Mouse (Mus musculus) heart, postnatal 0 days (tissue): ENCODE results near the gene Hmmr. TPM values are rescaled to one million over a fixed set of nuclear protein-coding genes. Genes with fewer than 3 reads are reported as not detected.
A peak's percentile ranks its signal among the peaks of the same experiment; 100 is the strongest.

ENCODE experiments used
- ATAC-seq: fragments of 200-750 bp; cut with Nextera tagmentation; 2 replicates; pipeline ENCODE4 v1.8.0; 2017; ENCODE audit warnings: low read depth, moderate number of reproducible peaks, moderate library complexity; ENCODE audit not compliant: insufficient read depth
- DNase-seq: peaks from one replicate; pipeline ENCODE4 v3.0.0-alpha.2; 2016; ENCODE audit warnings: low spot score
- H3K27ac ChIP-seq: fragments of 300-500 bp; sonication (generic); 2 replicates; pipeline ENCODE4 v1.5.1; 2014; ENCODE audit warnings: low read depth, mild to moderate bottlenecking
- H3K27me3 ChIP-seq: fragments of 300-500 bp; sonication (generic); 2 replicates; pipeline ENCODE4 v1.6.1; 2014; ENCODE audit warnings: low read length, mixed read lengths; ENCODE audit not compliant: control insufficient read depth, insufficient read depth
- H3K36me3 ChIP-seq: fragments of 300-500 bp; sonication (generic); replicated peaks from 2 replicates; pipeline ENCODE4 v1.6.1; 2014; ENCODE audit warnings: low read length, mixed read lengths; ENCODE audit not compliant: control insufficient read depth, insufficient read depth
- H3K4me1 ChIP-seq: fragments of 300-500 bp; sonication (generic); 2 replicates; pipeline ENCODE4 v1.6.1; 2014; ENCODE audit warnings: antibody characterized with exemption; ENCODE audit not compliant: control insufficient read depth, insufficient read depth
- H3K4me2 ChIP-seq: fragments of 300-500 bp; sonication (generic); 2 replicates; pipeline ENCODE4 v1.6.1; 2014; ENCODE audit warnings: low read depth, mild to moderate bottlenecking, low read length, moderate library complexity
- H3K4me3 ChIP-seq: fragments of 300-500 bp; sonication (generic); 2 replicates; pipeline ENCODE4 v1.5.1; 2014; ENCODE audit warnings: low read depth, low read length
- H3K9ac ChIP-seq: fragments of 300-500 bp; sonication (generic); replicated peaks from 2 replicates; pipeline ENCODE4 v1.6.1; 2014; ENCODE audit warnings: low read depth, low read length, mixed read lengths
- H3K9me3 ChIP-seq: fragments of 300-500 bp; sonication (generic); replicated peaks from 2 replicates; pipeline ENCODE4 v1.6.1; 2016; ENCODE audit warnings: low read length; ENCODE audit not compliant: control insufficient read depth
- CTCF ChIP-seq: IDR thresholded peaks from 2 replicates; pipeline ENCODE4 v1.5.1; 2016; ENCODE audit warnings: antibody characterized with exemption, control low read depth, low read depth
- EP300 ChIP-seq: IDR thresholded peaks from 2 replicates; pipeline ENCODE4 v1.6.1; 2016; ENCODE audit warnings: antibody characterized with exemption, low read depth
- WGBS: fragments of 180-500 bp; shearing (Covaris S2); extraction: QIAGEN DNeasy Blood & Tissue Kit; methylation state at CpG from one replicate; pipeline ENCODE4 v1.1.7; 2014; 5-methylcytosine and 5-hydroxymethylcytosine counted together
- polyA plus RNA-seq: library from polyadenylated mRNA; unstranded; fragments of >200 nt; fragmentation: Nextera tagmentation; extraction: Ambion mirVana; gene quantifications from 2 replicates; pipeline ENCODE4 v1.2.1, GENCODE M21; 2015
- total RNA-seq: library from RNA; depleted of rRNA; stranded (reverse); fragments of >200 nt; gene quantifications from 2 replicates; pipeline ENCODE4 v1.2.3, GENCODE M21; 2014; ENCODE audit warnings: low replicate concordance; rRNA removed

The Hmmr gene
- total RNA-seq (29.0 and 56.5 TPM in 2 replicates), polyA plus RNA-seq (18.0 and 18.1 TPM in 2 replicates)

DNA sequence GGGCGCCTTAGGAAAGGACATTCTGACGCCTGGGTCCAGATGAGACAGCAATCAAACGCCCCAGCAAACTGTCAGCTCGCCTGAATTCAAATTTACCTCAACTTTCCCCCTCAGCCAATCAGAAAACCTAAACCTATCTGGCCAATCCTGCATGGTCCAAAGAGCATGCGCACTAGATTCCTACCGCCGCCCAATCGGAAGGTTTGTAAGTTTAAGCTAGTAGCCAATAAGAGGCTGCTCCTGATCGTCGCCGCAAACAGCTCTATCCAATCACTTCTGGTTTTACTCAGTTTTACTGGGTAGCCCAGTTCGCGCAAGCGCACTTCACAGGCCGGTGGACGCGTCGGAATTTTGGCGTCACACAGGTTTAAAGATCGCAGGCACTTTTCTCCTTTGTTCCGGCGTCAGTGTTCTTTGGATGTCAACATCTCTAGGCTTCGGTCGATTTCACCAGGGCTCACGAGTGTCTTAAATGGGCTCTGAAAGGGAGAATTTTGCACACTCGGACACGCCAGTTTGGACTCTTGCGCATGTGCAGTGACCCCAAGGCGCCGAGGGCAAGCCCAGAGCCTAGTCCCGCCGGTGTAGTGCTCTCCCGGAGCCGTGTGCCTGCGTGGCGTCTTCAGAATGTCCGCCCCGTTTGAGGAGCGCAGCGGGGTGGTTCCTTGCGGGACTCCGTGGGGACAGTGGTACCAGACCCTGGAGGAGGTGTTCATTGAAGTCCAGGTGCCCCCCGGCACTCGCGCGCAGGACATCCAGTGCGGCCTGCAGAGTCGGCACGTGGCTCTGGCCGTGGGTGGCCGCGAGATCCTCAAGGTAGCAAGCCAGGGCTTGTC, at the start of gene Hmmr, which contains the start of gene Nudcd2:
Gene Hmmr (minus strand): TSS at position 84 of the 836 bp plus-strand sequence.
Gene Nudcd2 (plus strand): TSS at position 329 of the 836 bp plus-strand sequence.
- peak within 1 kb of the TSS; percentile 91 for H3K4me2 ChIP-seq
- under 1% methylated on average over 52 of the region's 52 CpGs for WGBS
- no peak; the same call in 1 of the 2 replicates for TF ChIP-seq EP300
- no peak for TF ChIP-seq CTCF
- H3K4me3 ChIP-seq: peak within 1 kb of the TSS; percentile 83
- peak within 1 kb of the TSS; percentile 81 for H3K27ac ChIP-seq
- peaks cover 20% of the 10 kb centered on the region for H3K4me1 ChIP-seq
- peaks cover 29% of the 10 kb centered on the region for H3K36me3 ChIP-seq
- DNase-seq: peak; percentile 99
- H3K9me3 ChIP-seq: no peaks in the 10 kb centered on the region
- no peaks in the 10 kb centered on the region for H3K27me3 ChIP-seq
- peak; percentile 100 for ATAC-seq
- H3K9ac ChIP-seq: peak within 1 kb of the TSS; percentile 85

DNA sequence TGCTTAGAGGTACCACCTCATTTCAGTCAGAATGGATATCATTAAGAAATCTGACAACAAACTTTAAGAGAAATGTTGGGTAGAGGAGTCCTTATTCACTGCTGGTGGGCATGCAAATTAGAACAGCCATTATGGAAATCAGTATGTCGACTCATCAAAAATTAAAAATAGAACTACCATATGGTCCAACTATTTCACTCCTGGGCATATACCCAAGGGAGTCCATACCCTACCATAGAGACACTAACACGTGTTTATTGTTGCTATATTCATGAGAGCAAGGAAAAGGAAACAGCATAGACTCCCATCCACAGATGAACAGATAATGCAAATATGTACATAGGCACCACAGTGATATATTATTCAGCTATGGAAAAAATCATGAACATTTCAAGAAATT, 48.6 kb upstream of the Hmmr start:
- H3K36me3 ChIP-seq: no peaks in the 10 kb centered on the region
- 49% methylated on average over 2 of the region's 2 CpGs for WGBS
- H3K27ac ChIP-seq: no peak overlapping the region
- no peak overlapping the region for H3K9ac ChIP-seq
- DNase-seq (no peak), ATAC-seq (no peak)
- no peaks in the 10 kb centered on the region for H3K27me3 ChIP-seq
- H3K4me3 ChIP-seq: no peak overlapping the region
- no peak overlapping the region for H3K4me2 ChIP-seq
- H3K9me3 ChIP-seq: no peaks in the 10 kb centered on the region
- no peaks in the 10 kb centered on the region for H3K4me1 ChIP-seq
- TF ChIP-seq CTCF (no peak), EP300 (no peak)

DNA sequence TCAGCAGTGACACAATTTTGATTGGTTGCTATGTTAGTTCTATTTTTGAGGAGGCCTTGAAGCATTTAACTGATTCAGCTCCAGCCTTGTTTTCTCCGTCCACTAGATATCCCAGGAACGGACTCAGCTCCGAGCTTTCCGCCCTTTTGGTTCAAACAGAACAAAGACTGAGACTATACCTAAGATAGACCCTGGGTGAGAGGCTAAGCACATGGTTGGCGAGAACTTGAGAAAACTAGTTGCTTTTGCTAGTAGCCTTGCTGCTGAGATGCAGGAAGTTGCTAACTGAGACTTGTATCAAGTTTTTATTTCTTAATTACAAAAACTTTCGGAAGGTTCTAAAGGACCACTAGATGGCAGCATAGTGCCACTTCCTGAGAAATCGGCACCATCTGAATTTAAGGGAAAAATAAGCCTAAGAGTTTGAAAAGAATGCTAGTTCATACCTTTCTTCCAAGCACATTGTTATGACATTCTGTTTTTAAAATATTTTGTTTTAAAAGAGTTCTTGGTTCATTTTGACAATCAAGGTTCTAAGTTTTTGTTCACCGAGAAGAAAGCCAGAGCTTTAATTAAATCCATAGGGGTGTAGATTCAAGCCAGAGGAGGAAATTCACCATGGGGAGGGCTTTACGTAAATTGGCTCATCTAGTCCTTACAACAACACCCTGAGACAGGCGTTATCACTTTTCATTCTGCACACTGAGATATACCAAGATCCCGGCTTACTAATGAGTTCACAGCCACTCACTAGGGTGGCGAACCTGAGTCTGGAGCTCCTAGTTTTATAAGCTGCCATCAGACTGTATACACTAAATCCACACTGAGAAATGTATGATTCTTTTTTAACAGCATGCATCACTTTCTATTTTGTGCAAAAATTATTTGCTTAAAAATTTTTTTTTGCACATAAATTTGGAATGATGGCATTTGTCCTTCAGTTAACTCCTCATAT, 42.4 kb upstream of the Hmmr start:
- Histone ChIP-seq H3K27me3 (no peaks in the 10 kb centered on the region), H3K4me1 (no peaks in the 10 kb centered on the region), H3K27ac (no peak overlapping the region), H3K36me3 (no peaks in the 10 kb centered on the region), H3K4me3 (no peak overlapping the region), H3K9ac (no peak overlapping the region), H3K9me3 (no peaks in the 10 kb centered on the region), H3K4me2 (peak overlapping the region; percentile 7; the same call in 1 of the 2 replicates)
- TF ChIP-seq CTCF (peak; percentile 69), EP300 (no peak)
- ATAC-seq: no peak
- 38% methylated on average over 12 of the region's 12 CpGs for WGBS
- DNase-seq: peak; percentile 49

DNA sequence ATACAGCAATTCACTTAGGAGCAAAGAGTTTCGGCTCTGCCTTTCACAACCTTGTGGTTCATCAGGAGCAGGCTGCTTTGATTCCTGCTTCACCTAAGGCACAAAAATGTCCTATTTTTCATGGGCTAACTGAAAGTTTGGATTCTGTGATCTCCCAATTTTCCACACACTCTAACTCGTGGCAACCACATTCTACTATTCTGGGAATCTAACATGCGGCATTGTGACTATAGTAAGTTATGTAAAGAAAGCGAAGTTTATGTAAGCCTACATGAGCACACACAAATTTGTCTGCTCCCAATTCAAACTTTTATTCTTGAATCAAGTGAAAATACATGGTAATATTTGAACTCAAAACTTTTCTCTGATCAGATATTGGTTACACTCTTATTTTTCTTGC, 31.5 kb upstream of the Hmmr start:
- Histone ChIP-seq H3K27ac (no peak overlapping the region), H3K4me3 (no peak overlapping the region), H3K9ac (no peak overlapping the region), H3K9me3 (no peaks in the 10 kb centered on the region), H3K27me3 (no peaks in the 10 kb centered on the region), H3K36me3 (no peaks in the 10 kb centered on the region), H3K4me1 (no peaks in the 10 kb centered on the region), H3K4me2 (no peak overlapping the region)
- 78% methylated on average over 4 of the region's 4 CpGs for WGBS
- TF ChIP-seq CTCF: no peak
- no peak for TF ChIP-seq EP300
- ATAC-seq (no peak), DNase-seq (no peak)

DNA sequence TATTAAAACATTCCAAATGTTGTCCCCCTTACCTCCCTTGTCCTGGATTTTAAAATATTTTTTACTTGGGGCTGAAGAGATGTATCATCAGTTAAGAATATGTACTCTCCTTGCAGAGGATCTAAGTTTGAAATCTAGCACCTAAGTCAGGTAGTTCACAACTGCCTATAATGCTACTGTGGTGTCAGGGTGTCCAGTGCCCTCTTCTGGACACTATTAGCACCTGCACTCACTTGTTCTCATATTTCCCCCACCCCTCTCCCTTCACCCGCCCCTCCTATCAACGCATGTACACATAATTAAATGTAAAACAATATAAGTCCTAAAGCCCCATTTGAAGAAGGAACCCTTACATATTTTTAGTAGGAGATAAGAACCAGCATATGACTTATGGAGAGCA, 30.2 kb upstream of the Hmmr start:
- WGBS: 22% methylated on average over 2 of the region's 2 CpGs
- TF ChIP-seq CTCF: peak; percentile 64
- TF ChIP-seq EP300: no peak
- no peaks in the 10 kb centered on the region for H3K27me3 ChIP-seq
- H3K36me3 ChIP-seq: no peaks in the 10 kb centered on the region
- H3K9ac ChIP-seq: no peak overlapping the region
- H3K4me1 ChIP-seq: no peaks in the 10 kb centered on the region
- no peaks in the 10 kb centered on the region for H3K9me3 ChIP-seq
- no peak overlapping the region for H3K27ac ChIP-seq
- H3K4me2 ChIP-seq: no peak overlapping the region
- H3K4me3 ChIP-seq: no peak overlapping the region
- ATAC-seq (no peak), DNase-seq (peak; percentile 51)
